17 mouse cellular contexts compared by ENCODE assay signal in genomic region chr14:45175012-45175740, GRCm38 (mm10). TPM values are rescaled to one million over a fixed set of nuclear protein-coding genes. Genes with fewer than 3 reads are reported as not detected.
A peak's percentile ranks its signal among the peaks of the same experiment; 100 is the strongest.
DNase-seq lines count a peak whose midpoint lies in the region; ATAC-seq lines count a peak whose summit lies in the region.
"Had no signal": no experiment of that assay in that cellular context is flagged by ENCODE, and none has a peak within 500 bp of the region (broad histone marks: within the 10 kb centered on the region; RNA-seq: fewer than 3 reads in every experiment).

No protein-coding gene starts in this region.

- no peaks in the 10 kb centered on the region for H3K9me3 ChIP-seq in heart, embryonic 12.5 days (replicated peaks)
- no peaks in the 10 kb centered on the region for H3K9me3 ChIP-seq in heart, embryonic 10.5 days
- H3K9me3 ChIP-seq in limb, embryonic 12.5 days: no peaks in the 10 kb centered on the region; the same call in 1 of the 2 replicates
- no peaks in the 10 kb centered on the region for H3K9me3 ChIP-seq in limb, embryonic 10.5 days (replicated peaks)
- 0 out of 2 replicates have a peak, but pooled peaks cover 4% of the 10 kb centered on the region for H3K9me3 ChIP-seq in embryonic facial prominence, embryonic 14.5 days (ENCODE audit: control insufficient read depth, low read length)
- H3K9me3 ChIP-seq: heart, embryonic 15.5 days had no signal

- no peak for DNase-seq in heart, embryonic 10.5 days (ENCODE audit: low spot score)
- no peak for DNase-seq in limb, embryonic 10.5 days (ENCODE audit: low spot score)
- DNase-seq in ES-CJ7 (ENCODE audit: low read depth, low spot score): peak; percentile 10
- peak; percentile 53 for DNase-seq in embryonic facial prominence, embryonic 14.5 days (ENCODE audit: low spot score)
- no peak for DNase-seq in layer of hippocampus, adult 8-10 months (ENCODE audit: low spot score in 2 of 2)
- no peak for DNase-seq in layer of hippocampus, postnatal 14 days (ENCODE audit: low spot score in 2 of 2)
- DNase-seq: cerebellum, adult 11 months; gastrocnemius, postnatal 10 days; midbrain, embryonic 14.5 days; retina, postnatal 1 day; thymus, adult 2 months had no signal

- no peaks in the 10 kb centered on the region for H3K36me3 ChIP-seq in heart, embryonic 12.5 days
- 0 out of 2 replicates have a peak, but pooled peaks cover 3% of the 10 kb centered on the region for H3K36me3 ChIP-seq in heart, embryonic 10.5 days
- H3K36me3 ChIP-seq in limb, embryonic 12.5 days: no peaks in the 10 kb centered on the region
- no peaks in the 10 kb centered on the region for H3K36me3 ChIP-seq in limb, embryonic 10.5 days
- no peaks in the 10 kb centered on the region; the same call in 1 of the 2 replicates for H3K36me3 ChIP-seq in embryonic facial prominence, embryonic 14.5 days (ENCODE audit: control insufficient read depth, insufficient read depth, low read length)
- H3K36me3 ChIP-seq: heart, embryonic 15.5 days had no signal

- no peak overlapping the region for H3K4me2 ChIP-seq in heart, embryonic 12.5 days
- no peak overlapping the region for H3K4me2 ChIP-seq in limb, embryonic 12.5 days
- no peak overlapping the region for H3K4me2 ChIP-seq in embryonic facial prominence, embryonic 14.5 days (ENCODE audit: low read depth, low read length)
- H3K4me2 ChIP-seq: heart, embryonic 15.5 days had no signal

- no peak for ATAC-seq in heart, embryonic 12.5 days (ENCODE audit: insufficient number of reproducible peaks, low FRiP score)
- 0 out of 2 replicates have a peak, but pooled peaks have one; percentile 37 for ATAC-seq in limb, embryonic 12.5 days (ENCODE audit: insufficient number of reproducible peaks, insufficient read depth, low FRiP score, low TSS enrichment, low read depth)
- peak; percentile 33; the same call in 1 of the 2 replicates for ATAC-seq in embryonic facial prominence, embryonic 14.5 days (ENCODE audit: low read depth)
- ATAC-seq: activated CD4-positive, CD25-positive, alpha-beta regulatory T cell, adult 4 months; forebrain, embryonic 16.5 days had no signal

- H3K4me1 ChIP-seq in heart, embryonic 12.5 days (replicated peaks): peaks cover 16% of the 10 kb centered on the region
- peaks cover 13% of the 10 kb centered on the region for H3K4me1 ChIP-seq in heart, embryonic 10.5 days
- H3K4me1 ChIP-seq in limb, embryonic 12.5 days (replicated peaks): peaks cover 6% of the 10 kb centered on the region
- H3K4me1 ChIP-seq in limb, embryonic 10.5 days: peaks cover 7% of the 10 kb centered on the region; the same call in 1 of the 2 replicates
- 0 out of 2 replicates have a peak, but pooled peaks cover 5% of the 10 kb centered on the region for H3K4me1 ChIP-seq in embryonic facial prominence, embryonic 14.5 days (ENCODE audit: control insufficient read depth, insufficient read depth, low read length)

- H3K27ac ChIP-seq in heart, embryonic 12.5 days (ENCODE audit: poor library complexity, severe bottlenecking): peak overlapping the region; percentile 9; the same call in 1 of the 2 replicates
- no peak overlapping the region for H3K27ac ChIP-seq in heart, embryonic 10.5 days
- no peak overlapping the region for H3K27ac ChIP-seq in limb, embryonic 12.5 days
- no peak overlapping the region for H3K27ac ChIP-seq in limb, embryonic 10.5 days
- H3K27ac ChIP-seq in embryonic facial prominence, embryonic 14.5 days (replicated peaks; ENCODE audit: low read depth, low read length): peak overlapping the region; percentile 10; the same call in 1 of the 2 replicates
- H3K27ac ChIP-seq: heart, embryonic 15.5 days had no signal

- no peaks in the 10 kb centered on the region for H3K27me3 ChIP-seq in heart, embryonic 12.5 days (replicated peaks)
- H3K27me3 ChIP-seq in heart, embryonic 10.5 days (ENCODE audit: insufficient read depth, poor library complexity, severe bottlenecking): no peaks in the 10 kb centered on the region
- H3K27me3 ChIP-seq in limb, embryonic 12.5 days: no peaks in the 10 kb centered on the region
- no peaks in the 10 kb centered on the region for H3K27me3 ChIP-seq in limb, embryonic 10.5 days (ENCODE audit: low read depth, poor library complexity, severe bottlenecking)
- no peaks in the 10 kb centered on the region for H3K27me3 ChIP-seq in embryonic facial prominence, embryonic 14.5 days (replicated peaks; ENCODE audit: control insufficient read depth, insufficient read depth, low read length)
- H3K27me3 ChIP-seq: heart, embryonic 15.5 days had no signal

- H3K9ac ChIP-seq in heart, embryonic 12.5 days: no peak overlapping the region
- no peak overlapping the region for H3K9ac ChIP-seq in limb, embryonic 12.5 days (replicated peaks)
- no peak overlapping the region for H3K9ac ChIP-seq in embryonic facial prominence, embryonic 14.5 days (ENCODE audit: low read depth, low read length)
- H3K9ac ChIP-seq: heart, embryonic 15.5 days had no signal

- H3K4me3 ChIP-seq in heart, embryonic 12.5 days: no peak overlapping the region
- H3K4me3 ChIP-seq in heart, embryonic 10.5 days: no peak overlapping the region
- H3K4me3 ChIP-seq in limb, embryonic 12.5 days (replicated peaks): no peak overlapping the region
- H3K4me3 ChIP-seq in limb, embryonic 10.5 days: no peak overlapping the region
- H3K4me3 ChIP-seq in embryonic facial prominence, embryonic 14.5 days (ENCODE audit: low read depth, low read length): no peak overlapping the region
- H3K4me3 ChIP-seq: heart, embryonic 15.5 days had no signal

- WGBS in heart, embryonic 12.5 days: 67% methylated on average over 14 of the region's 14 CpGs
- WGBS in heart, embryonic 10.5 days: 68% methylated on average over 14 of the region's 14 CpGs
- WGBS in limb, embryonic 12.5 days: 78% methylated on average over 14 of the region's 14 CpGs
- WGBS in limb, embryonic 10.5 days: 88% methylated on average over 14 of the region's 14 CpGs
- 78% methylated on average over 14 of the region's 14 CpGs for WGBS in embryonic facial prominence, embryonic 14.5 days

RNA-seq across cellular contexts. Expression of gene Gpr137c, which starts 44.3 kb away (rescaled TPM):
- 6.6 and 8.5 TPM in 2 replicates for polyA plus RNA-seq in heart, embryonic 12.5 days (2016; fragmentation: Nextera tagmentation; extraction: Ambion mirVana)
- polyA plus RNA-seq in heart, embryonic 10.5 days (2016; fragmentation: Nextera tagmentation; extraction: Ambion mirVana): 3.2 and 3.3 TPM in 2 replicates
- 4.2 and 5.1 TPM in 2 replicates for polyA plus RNA-seq in limb, embryonic 12.5 days (2016; fragmentation: Nextera tagmentation; extraction: Ambion mirVana)
- 1.3 and 2.1 TPM in 2 replicates for polyA plus RNA-seq in limb, embryonic 10.5 days (2016; fragmentation: Nextera tagmentation; extraction: Ambion mirVana)
- 3.5 and 3.7 TPM in 2 replicates for polyA plus RNA-seq in embryonic facial prominence, embryonic 14.5 days (2014; fragmentation: Nextera tagmentation; extraction: Ambion mirVana)
- 10 to 100 TPM; 19.1 to 24.3 (median 22.2) TPM for total RNA-seq in layer of hippocampus, adult 8-10 months (2022)
- total RNA-seq in layer of hippocampus, postnatal 14 days (2021): 10 to 100 TPM; 24.1 to 28.0 TPM
- total RNA-seq: MEL had no signal

RNA-seq across cellular contexts. Expression of gene Txndc16, which starts 45.0 kb away (rescaled TPM):
- polyA plus RNA-seq in heart, embryonic 12.5 days (2016; fragmentation: Nextera tagmentation; extraction: Ambion mirVana): 13.9 and 15.3 TPM in 2 replicates
- 9.9 and 10.9 TPM in 2 replicates for polyA plus RNA-seq in heart, embryonic 10.5 days (2016; fragmentation: Nextera tagmentation; extraction: Ambion mirVana)
- polyA plus RNA-seq in limb, embryonic 12.5 days (2016; fragmentation: Nextera tagmentation; extraction: Ambion mirVana): 17.0 and 17.8 TPM in 2 replicates
- 8.9 and 10.6 TPM in 2 replicates for polyA plus RNA-seq in limb, embryonic 10.5 days (2016; fragmentation: Nextera tagmentation; extraction: Ambion mirVana)
- 18.0 and 18.7 TPM in 2 replicates for polyA plus RNA-seq in embryonic facial prominence, embryonic 14.5 days (2014; fragmentation: Nextera tagmentation; extraction: Ambion mirVana)
- 10 to 100 TPM; 64.7 to 69.3 (median 66.1) TPM for total RNA-seq in layer of hippocampus, adult 8-10 months (2022)
- total RNA-seq in layer of hippocampus, postnatal 14 days (2021): 10 to 100 TPM; 67.3 to 68.1 TPM

Comparison
In these comparisons a context has a peak if more than half of its experiments do, and no peak if none do; other contexts are left out.
1. H3K27ac ChIP-seq: peak in heart, embryonic 12.5 days (single experiment) and embryonic facial prominence, embryonic 14.5 days (single experiment); none in heart, embryonic 10.5 days (single experiment), limb, embryonic 12.5 days (single experiment) and limb, embryonic 10.5 days (single experiment).
2. DNase-seq: peak in ES-CJ7 (single experiment) and embryonic facial prominence, embryonic 14.5 days (single experiment); none in heart, embryonic 10.5 days (single experiment), limb, embryonic 10.5 days (single experiment), layer of hippocampus, adult 8-10 months (0 of 2) and layer of hippocampus, postnatal 14 days (0 of 2).